Mouse (Mus musculus) adrenal gland, adult 18-20 months (tissue): ENCODE measurements around the gene D430041D05Rik. TPM values are rescaled to one million over a fixed set of nuclear protein-coding genes. Genes with fewer than 3 reads are reported as not detected.
A peak's percentile ranks its signal among the peaks of the same experiment; 100 is the strongest.

ENCODE experiments used
- DNase-seq, 2 experiments: peaks; one replicate each; pipeline ENCODE4 v3.0.0; 2021 to 2022; ENCODE audit warnings: low spot score in 2 of 2
- long read RNA-seq, 2 experiments: library from polyadenylated mRNA; stranded (forward); transcript quantifications; one replicate each; pipeline ENCODE4 v2.0.0; 2021
- total RNA-seq, 2 experiments: library from RNA; stranded (reverse); gene quantifications; 1 replicate in 1 of 2; 2 replicates in 1 of 2; pipeline ENCODE4 v1.2.3; 2021

Gene D430041D05Rik
- total RNA-seq, result 10 to 100 TPM in 1 of 2 experiments, 1 to 10 TPM in 1; 7.0 to 11.9 TPM
- long read RNA-seq, experiment 1, result 0 reads
- long read RNA-seq, experiment 2, partial matches to known transcripts, result 2 of 7 reads
- long read RNA-seq, experiment 2, other reads (novel, unspliced or antisense), result 5 of 7 reads

GRCm38 (mm10) chr2:104410963-104411545, at the start of gene D430041D05Rik:
TSS of gene D430041D05Rik (minus strand) at chr2:104411013.
- no peak for DNase-seq

GRCm38 (mm10) chr2:104460021-104460420, 49.2 kb upstream of the D430041D05Rik start:
- DNase-seq, result no peak

- no peak for DNase-seq
These were observed 47.9 kb upstream of the D430041D05Rik start for GRCm38 (mm10) chr2:104458569-104459332.

GRCm38 (mm10) chr2:104457106-104457505, 46.3 kb upstream of the D430041D05Rik start:
- DNase-seq, result no peak

GRCm38 (mm10) chr2:104450685-104451084, 39.9 kb upstream of the D430041D05Rik start:
- DNase-seq, result no peak

- DNase-seq, result no peak
These were observed 38.4 kb upstream of the D430041D05Rik start for GRCm38 (mm10) chr2:104449191-104449590.

GRCm38 (mm10) chr2:104448201-104448600, 37.4 kb upstream of the D430041D05Rik start:
- no peak for DNase-seq

GRCm38 (mm10) chr2:104446016-104446415, 35.2 kb upstream of the D430041D05Rik start:
- DNase-seq, result no peak

GRCm38 (mm10) chr2:104444776-104445175, 34.0 kb upstream of the D430041D05Rik start:
- DNase-seq, result peak; percentile 40

- DNase-seq, result no peak
These were observed 31.5 kb upstream of the D430041D05Rik start for GRCm38 (mm10) chr2:104442341-104442740.

GRCm38 (mm10) chr2:104436226-104436625, 25.4 kb upstream of the D430041D05Rik start:
- DNase-seq, result no peak

- no peak for DNase-seq
These were observed 20.3 kb upstream of the D430041D05Rik start for GRCm38 (mm10) chr2:104431067-104431466.

- no peak for DNase-seq
These were observed 19.8 kb upstream of the D430041D05Rik start for GRCm38 (mm10) chr2:104430566-104430965.

- no peak for DNase-seq
These were observed 15.3 kb upstream of the D430041D05Rik start for GRCm38 (mm10) chr2:104426112-104426511.

- no peak for DNase-seq
These were observed 11.4 kb upstream of the D430041D05Rik start for GRCm38 (mm10) chr2:104422230-104422629.

- no peak for DNase-seq
These were observed 10.0 kb upstream of the D430041D05Rik start for GRCm38 (mm10) chr2:104420805-104421204.

- DNase-seq, result no peak
These were observed 9.2 kb upstream of the D430041D05Rik start for GRCm38 (mm10) chr2:104419999-104420398.

- DNase-seq, result no peak
These were observed 8.6 kb upstream of the D430041D05Rik start for GRCm38 (mm10) chr2:104419411-104419810.

- DNase-seq, result no peak
These were observed 2.2 kb upstream of the D430041D05Rik start for GRCm38 (mm10) chr2:104413011-104413410.

GRCm38 (mm10) chr2:104412496-104412895, 1.7 kb upstream of the D430041D05Rik start:
- no peak for DNase-seq

GRCm38 (mm10) chr2:104411806-104412205, 993 bp upstream of the D430041D05Rik start:
- no peak for DNase-seq
